Mouse (Mus musculus) liver, embryonic 14 days (tissue): Measurements from ENCODE around the gene Cstf2t. TPM values are rescaled to one million over a fixed set of nuclear protein-coding genes. Genes with fewer than 3 reads are reported as not detected.

Experiments used
- polyA plus RNA-seq: library from polyadenylated mRNA; depleted of rRNA; stranded (reverse); fragments of >200 nt; gene quantifications from 2 replicates; pipeline ENCODE4 v1.2.3, GENCODE M21; 2012; rRNA removed

Cstf2t gene
- polyA plus RNA-seq: 6.4 and 7.1 TPM in 2 replicates

DNA sequence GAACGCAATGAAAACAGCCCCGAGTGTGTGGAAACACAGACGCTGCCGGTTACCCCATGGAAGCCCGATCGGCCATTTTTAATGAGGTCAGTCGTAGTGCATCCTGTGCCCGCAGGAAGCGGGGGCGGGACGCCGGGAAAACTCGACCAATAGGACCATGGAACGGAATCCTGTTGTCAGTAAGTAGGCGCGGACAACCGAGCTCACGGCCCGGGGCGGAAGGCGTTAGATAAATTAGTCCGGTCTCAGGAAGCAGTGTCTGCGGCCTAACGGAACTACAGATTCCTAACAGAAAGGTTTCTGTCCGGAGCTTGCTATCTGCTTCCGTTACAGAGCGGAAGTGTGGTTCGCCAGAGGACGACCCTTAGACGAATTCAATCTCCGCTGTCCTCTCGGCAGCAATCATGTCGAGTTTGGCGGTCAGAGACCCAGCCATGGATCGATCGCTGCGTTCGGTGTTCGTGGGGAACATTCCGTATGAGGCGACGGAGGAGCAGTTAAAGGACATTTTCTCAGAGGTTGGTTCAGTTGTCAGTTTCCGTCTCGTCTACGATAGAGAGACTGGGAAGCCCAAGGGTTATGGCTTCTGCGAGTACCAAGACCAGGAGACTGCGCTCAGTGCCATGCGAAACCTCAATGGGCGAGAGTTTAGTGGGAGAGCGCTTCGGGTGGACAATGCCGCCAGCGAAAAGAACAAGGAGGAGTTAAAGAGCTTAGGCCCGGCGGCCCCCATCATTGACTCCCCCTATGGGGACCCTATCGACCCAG is at the start of gene Cstf2t:
Cstf2t (plus strand) TSS at position 176 of the 768 bp plus-strand sequence.

